Mouse (Mus musculus): ENCODE measurements at regions not wholly inside any gene's neighbourhood (a gene's known extent, or its start where the extent isn't known, plus 50 kb on each side); places are given as distances from the start of the nearest gene placed in this dataset.
"Not testable (repeated sequence)": the region's sequence is repeated elsewhere in the genome, so short reads cannot be mapped to it uniquely, and the experiment has no call there.

- DNase-seq (ENCODE audit: low spot score), result no peak
Observed at GRCm38 (mm10) chrX:93888480-93888879, 56.5 kb upstream of the Pdk3 start.

- no peak for DNase-seq (ENCODE audit: low spot score)
Observed at GRCm38 (mm10) chrX:93888966-93889365, 57.0 kb upstream of the Pdk3 start.

DNA sequence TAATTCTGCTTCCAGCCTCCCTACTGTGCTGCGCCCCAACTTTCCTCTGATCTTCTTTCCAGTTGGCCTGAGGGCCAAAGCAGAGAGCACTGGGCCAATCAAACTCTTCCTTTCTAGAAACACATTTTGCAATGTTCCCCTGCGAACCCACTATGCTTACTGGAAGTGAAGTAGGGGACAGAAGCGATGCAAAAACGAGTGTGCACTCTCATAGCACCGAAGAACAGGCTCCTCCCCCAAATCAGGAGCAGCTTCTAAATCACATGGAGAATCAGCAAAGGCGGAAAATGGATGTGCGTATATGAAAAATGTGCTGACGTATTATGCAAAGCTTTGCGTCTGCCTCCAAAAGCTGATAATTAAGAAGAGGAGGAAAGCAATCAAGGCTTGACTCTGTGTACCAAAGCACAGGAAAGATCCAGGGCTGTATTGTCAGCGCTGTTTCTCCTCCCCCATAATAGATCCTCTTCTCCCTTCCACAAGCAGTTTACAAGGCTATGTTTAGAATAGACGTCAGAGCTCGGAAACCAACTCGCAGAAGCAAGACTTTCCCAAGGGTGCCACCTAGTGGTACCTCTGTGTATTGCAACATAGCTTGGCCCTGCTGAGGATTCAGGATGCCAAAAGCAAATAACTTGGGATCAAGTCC, 57.5 kb upstream of the Pdk3 start:
- peak; percentile 62 for DNase-seq (ENCODE audit: low spot score)

GRCm38 (mm10) chrX:93896838-93897820, 65.1 kb upstream of the Pdk3 start:
- DNase-seq (ENCODE audit: low spot score), result no peak

DNA sequence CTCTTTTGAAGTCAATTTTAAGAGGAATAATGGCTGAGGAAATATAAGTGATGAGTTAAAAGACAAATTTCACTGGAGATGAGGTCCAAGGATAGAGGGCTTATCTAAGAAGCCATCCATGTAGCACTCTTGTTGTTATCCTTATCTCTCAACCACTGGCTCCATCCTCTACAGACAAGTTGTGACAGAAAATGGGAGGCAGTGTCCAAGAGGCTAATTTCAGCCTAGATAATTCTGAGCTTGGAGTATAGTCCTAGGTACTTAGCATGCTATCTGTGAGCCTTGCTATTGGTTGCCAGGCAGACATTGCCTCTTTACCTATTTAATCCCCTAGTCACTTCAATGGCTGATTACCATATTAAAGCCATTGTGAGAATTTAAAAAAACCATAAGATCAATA, 65.2 kb upstream of the AU015836 start:
- DNase-seq (ENCODE audit: low spot score), result no peak

- no peak for DNase-seq (ENCODE audit: low spot score)
Observed at GRCm38 (mm10) chrX:93905531-93905930, 62.9 kb upstream of the AU015836 start.

GRCm38 (mm10) chrX:93911087-93911840, 57.2 kb upstream of the AU015836 start:
- no peak for DNase-seq (ENCODE audit: low spot score)

- no peak for DNase-seq (ENCODE audit: low spot score)
Observed at GRCm38 (mm10) chrX:93915548-93915947, 52.9 kb upstream of the AU015836 start.

DNA sequence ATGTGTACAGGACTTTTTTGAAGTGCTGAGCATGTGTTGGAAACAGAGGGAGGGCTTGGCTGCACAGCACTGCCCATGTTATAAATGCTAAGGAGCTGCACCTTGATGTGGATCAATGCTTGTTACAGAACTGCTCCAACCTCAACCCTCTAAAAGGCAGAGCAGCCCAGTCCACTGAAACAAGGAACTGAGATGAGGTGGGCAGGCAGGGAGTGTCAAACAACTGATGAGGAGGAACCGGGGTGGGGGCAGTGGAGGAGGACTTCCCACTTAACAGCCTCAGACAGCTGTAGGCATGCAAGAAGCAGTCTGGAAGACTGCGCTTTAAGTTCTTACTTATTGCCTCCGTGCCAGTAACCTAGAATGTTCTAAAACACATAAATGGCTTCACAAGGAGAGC, 51.1 kb upstream of the AU015836 start:
- DNase-seq (ENCODE audit: low spot score), result not testable (repeated sequence)

Data from ovary, postnatal 10 days (tissue).